Mouse (Mus musculus) MEL (cell line): ENCODE data around the gene Gm5269. TPM values are rescaled to one million over a fixed set of nuclear protein-coding genes. Genes with fewer than 3 reads are reported as not detected.

Source experiments
- DNase-seq: peaks from one replicate; pipeline ENCODE4 v3.0.0; 2011; ENCODE audit warnings: low read depth, low spot score
- H3K27ac ChIP-seq: 2 replicates; pipeline ENCODE4 v1.5.1; 2012; ENCODE audit warnings: low read depth, mild to moderate bottlenecking, control low read depth, low read length, moderate library complexity; ENCODE audit not compliant: control insufficient read depth
- H3K27me3 ChIP-seq, 2 experiments: fragments of 150-350 bp in 1 of 2; sonication (generic) in 1 of 2; 2 replicates each; pipeline ENCODE4 v1.6.1; 2012; ENCODE audit warnings: low read length in 2 of 2, mild to moderate bottlenecking in 2 of 2, improper control_type of control experiment in 1 of 2, moderate library complexity in 1 of 2; ENCODE audit not compliant: insufficient read depth in 2 of 2, control insufficient read depth in 1 of 2
- H3K36me3 ChIP-seq, 2 experiments: 2 replicates each; pipeline ENCODE4 v1.6.1; 2012 to 2014; ENCODE audit warnings: low read length in 2 of 2, improper control_type of control experiment in 1 of 2, inconsistent platforms in 1 of 2, mild to moderate bottlenecking in 1 of 2; ENCODE audit not compliant: insufficient read depth in 2 of 2, control insufficient read depth in 1 of 2
- H3K4me1 ChIP-seq, 2 experiments: fragments of 150-350 bp in 1 of 2; sonication (generic) in 1 of 2; 2 replicates each; pipeline ENCODE4 v1.6.1; 2012; ENCODE audit warnings: low read length in 2 of 2, improper control_type of control experiment in 1 of 2, mild to moderate bottlenecking in 1 of 2; ENCODE audit not compliant: insufficient read depth in 2 of 2, control insufficient read depth in 1 of 2
- H3K4me3 ChIP-seq, 2 experiments: fragments of 150-350 bp in 1 of 2; sonication (generic) in 1 of 2; 2 replicates each; pipeline ENCODE4 v1.5.1; 2012; ENCODE audit warnings: low read depth in 2 of 2, low read length in 2 of 2, mild to moderate bottlenecking in 2 of 2, moderate library complexity in 2 of 2, control low read depth in 1 of 2, improper control_type of control experiment in 1 of 2; ENCODE audit not compliant: control insufficient read depth in 1 of 2, insufficient read depth in 1 of 2
- H3K79me2 ChIP-seq: 2 replicates; pipeline ENCODE4 v1.6.1; 2012; ENCODE audit warnings: mild to moderate bottlenecking, low read length, moderate library complexity; ENCODE audit not compliant: control insufficient read depth, poor library complexity, insufficient read depth
- H3K9ac ChIP-seq: 2 replicates; pipeline ENCODE4 v1.6.1; 2012; ENCODE audit warnings: low read depth, mild to moderate bottlenecking, control low read depth, low read length, moderate library complexity; ENCODE audit not compliant: control insufficient read depth, poor library complexity, severe bottlenecking
- H3K9me3 ChIP-seq: fragments of 150-350 bp; sonication (generic); replicated peaks from 2 replicates; pipeline ENCODE4 v1.6.1; 2012; ENCODE audit warnings: mild to moderate bottlenecking, low read length, improper control_type of control experiment, moderate library complexity; ENCODE audit not compliant: insufficient read depth
- E2F4 ChIP-seq: IDR thresholded peaks from 2 replicates; pipeline ENCODE4 v1.6.1; 2011; ENCODE audit warnings: low read depth, low read length, improper control_type of control experiment, borderline replicate concordance
- ELF1 ChIP-seq: IDR thresholded peaks from 2 replicates; pipeline ENCODE4 v1.6.1; 2014; ENCODE audit warnings: low read depth, mild to moderate bottlenecking, inconsistent platforms, low read length, improper control_type of control experiment, moderate library complexity
- EP300 ChIP-seq, 2 experiments: IDR thresholded peaks; 2 replicates each; pipeline ENCODE4 v1.6.1; 2011; ENCODE audit warnings: improper control_type of control experiment in 2 of 2, low read length in 2 of 2, low read depth in 1 of 2, mild to moderate bottlenecking in 1 of 2
- ETS1 ChIP-seq: IDR thresholded peaks from 2 replicates; pipeline ENCODE4 v1.6.1; 2012; ENCODE audit warnings: low read depth, mild to moderate bottlenecking, inconsistent platforms, low read length, improper control_type of control experiment, moderate library complexity
- GABPA ChIP-seq: IDR thresholded peaks from 2 replicates; pipeline ENCODE4 v1.6.1; 2012; ENCODE audit warnings: low read depth, mild to moderate bottlenecking, inconsistent platforms, low read length, improper control_type of control experiment, moderate library complexity
- GATA1 ChIP-seq: IDR thresholded peaks from 2 replicates; pipeline ENCODE4 v1.6.1; 2011; ENCODE audit warnings: low read depth, low read length, improper control_type of control experiment
- MEF2A ChIP-seq: IDR thresholded peaks from 2 replicates; pipeline ENCODE4 v1.6.1; 2014; ENCODE audit warnings: low read depth, mild to moderate bottlenecking, inconsistent platforms, low read length, improper control_type of control experiment; ENCODE audit not compliant: poor library complexity, insufficient replicate concordance, severe bottlenecking; ENCODE audit errors: extremely low read depth
- NELFE ChIP-seq: IDR thresholded peaks from 2 replicates; pipeline ENCODE4 v1.6.1; 2011; ENCODE audit warnings: low read depth, low read length, improper control_type of control experiment
- POLR2A ChIP-seq, 2 experiments: IDR thresholded peaks; 2 replicates each; pipeline ENCODE4 v1.6.1; 2011 to 2012; ENCODE audit warnings: low read length in 2 of 2, mild to moderate bottlenecking in 2 of 2, control low read depth in 1 of 2, improper control_type of control experiment in 1 of 2, low read depth in 1 of 2, moderate library complexity in 1 of 2; ENCODE audit not compliant: control insufficient read depth in 1 of 2, insufficient read depth in 1 of 2, poor library complexity in 1 of 2
- POLR2AphosphoS2 ChIP-seq: IDR thresholded peaks from 2 replicates; pipeline ENCODE4 v1.6.1; 2011; ENCODE audit warnings: low read length, improper control_type of control experiment
- RCOR1 ChIP-seq: IDR thresholded peaks from 2 replicates; pipeline ENCODE4 v1.6.1; 2012; ENCODE audit warnings: low read depth, mild to moderate bottlenecking, inconsistent platforms, low read length, improper control_type of control experiment
- SMC3 ChIP-seq: IDR thresholded peaks from 2 replicates; pipeline ENCODE4 v1.6.1; 2011; ENCODE audit warnings: low read depth, low read length, improper control_type of control experiment
- TCF12 ChIP-seq: IDR thresholded peaks from 2 replicates; pipeline ENCODE4 v1.6.1; 2014; ENCODE audit warnings: low read depth, mild to moderate bottlenecking, inconsistent platforms, low read length, improper control_type of control experiment, moderate library complexity
- UBTF ChIP-seq: IDR thresholded peaks from 2 replicates; pipeline ENCODE4 v1.6.1; 2012; ENCODE audit warnings: low read depth, mild to moderate bottlenecking, inconsistent platforms, low read length, improper control_type of control experiment, moderate library complexity, borderline replicate concordance; ENCODE audit not compliant: insufficient read depth
- USF1 ChIP-seq: IDR thresholded peaks from 2 replicates; pipeline ENCODE4 v1.6.1; 2014; ENCODE audit warnings: low read depth, mild to moderate bottlenecking, inconsistent platforms, low read length, improper control_type of control experiment, moderate library complexity
- USF2 ChIP-seq, 2 experiments: IDR thresholded peaks; 2 replicates each; pipeline ENCODE4 v1.6.1; 2011 to 2012; ENCODE audit warnings: improper control_type of control experiment in 2 of 2, low read length in 2 of 2, borderline replicate concordance in 1 of 2, inconsistent platforms in 1 of 2, low read depth in 1 of 2, mild to moderate bottlenecking in 1 of 2; ENCODE audit not compliant: insufficient read depth in 1 of 2
- ZC3H11A ChIP-seq: IDR thresholded peaks from 2 replicates; pipeline ENCODE4 v1.6.1; 2012; ENCODE audit warnings: low read depth, mild to moderate bottlenecking, inconsistent platforms, low read length, improper control_type of control experiment
- polyA plus RNA-seq, 2 experiments: library from polyadenylated mRNA; stranded (reverse) in 1 of 2; unstranded in 1 of 2; fragments of >175 nt in 1 of 2; fragments of >200 nt in 1 of 2; gene quantifications; 2 replicates each; pipeline versions ENCODE4 v1.2.1 to v1.2.4; 2012; ENCODE audit warnings: low replicate concordance in 2 of 2, low read depth in 1 of 2; ENCODE audit not compliant: insufficient read length in 2 of 2, insufficient read depth in 1 of 2, missing spikeins in 1 of 2
- total RNA-seq: library from RNA; depleted of rRNA; stranded (reverse); fragments of 300-350 nt; gene quantifications from 2 replicates; pipeline ENCODE4 v1.2.3, GENCODE M21; 2012

Gene Gm5269
- total and polyA plus RNA-seq, 3 experiments: 0.67 TPM; not detected in 2

DNA sequence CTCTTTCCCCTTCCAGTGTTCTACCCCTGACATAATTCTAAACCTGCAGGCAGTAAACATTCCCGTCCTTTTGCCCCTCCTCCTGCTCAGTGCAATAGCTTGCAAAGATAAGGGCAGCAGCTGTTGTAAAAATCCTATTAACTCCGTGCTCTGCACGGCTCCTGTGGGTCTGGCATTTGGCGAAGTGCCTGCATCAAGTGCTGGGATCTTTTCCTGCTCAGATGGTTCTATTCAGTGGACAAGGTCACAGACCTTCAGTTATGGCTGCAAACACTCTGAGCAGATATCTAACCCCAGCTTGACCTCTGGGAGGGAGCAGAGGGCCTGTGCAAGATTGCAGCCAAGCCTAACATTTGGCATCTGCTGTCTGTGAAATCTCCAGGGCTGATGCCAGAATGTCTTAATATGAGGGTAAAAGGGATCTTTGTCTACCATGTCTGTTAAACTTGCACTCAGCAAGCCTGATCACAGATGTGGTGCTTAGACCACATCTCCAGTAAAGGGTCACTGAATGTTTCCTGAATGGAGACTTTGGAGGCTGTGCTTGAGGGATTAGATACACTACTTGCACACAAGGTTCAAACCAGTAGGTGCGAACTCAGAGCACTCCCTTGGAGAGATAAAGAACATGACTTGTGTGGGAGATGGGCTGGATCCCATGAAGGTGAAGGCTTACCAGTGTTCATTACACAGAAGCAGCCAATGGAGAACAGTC is 15.2 kb upstream of the Gm5269 start:
- no peak overlapping the region for H3K9ac ChIP-seq
- no peak overlapping the region for H3K27ac ChIP-seq
- H3K4me1 ChIP-seq: no peaks in the 10 kb centered on the region
- H3K79me2 ChIP-seq: no peaks in the 10 kb centered on the region
- no peak overlapping the region for H3K4me3 ChIP-seq
- H3K36me3 ChIP-seq: peaks cover 0 to 12% of the 10 kb centered on the region in 2 experiments; a peak in 2 of 4 replicates
- no peaks in the 10 kb centered on the region for H3K27me3 ChIP-seq
- no peaks in the 10 kb centered on the region for H3K9me3 ChIP-seq
- no peak for DNase-seq
- TF ChIP-seq SMC3 (no peak), E2F4 (no peak), USF2 (IDR thresholded peaks at IDR 0.05; ENCODE audit: borderline replicate concordance in 1 of 2, insufficient read depth in 1 of 2, low read depth in 1 of 2, low read length in 2 of 2) (no peak), UBTF (no peak), ZC3H11A (no peak), RCOR1 (no peak), NELFE (no peak), MEF2A (no peak), POLR2A (IDR thresholded peaks at IDR 0.05; ENCODE audit: control insufficient read depth in 1 of 2, insufficient read depth in 1 of 2, low read depth in 1 of 2, low read length in 2 of 2, poor library complexity in 1 of 2) (no peak), ETS1 (no peak), USF1 (no peak), GATA1 (no peak), GABPA (no peak), ELF1 (no peak), EP300 (IDR thresholded peaks at IDR 0.05; ENCODE audit: low read depth in 1 of 2, low read length in 2 of 2) (no peak), POLR2AphosphoS2 (no peak)

DNA sequence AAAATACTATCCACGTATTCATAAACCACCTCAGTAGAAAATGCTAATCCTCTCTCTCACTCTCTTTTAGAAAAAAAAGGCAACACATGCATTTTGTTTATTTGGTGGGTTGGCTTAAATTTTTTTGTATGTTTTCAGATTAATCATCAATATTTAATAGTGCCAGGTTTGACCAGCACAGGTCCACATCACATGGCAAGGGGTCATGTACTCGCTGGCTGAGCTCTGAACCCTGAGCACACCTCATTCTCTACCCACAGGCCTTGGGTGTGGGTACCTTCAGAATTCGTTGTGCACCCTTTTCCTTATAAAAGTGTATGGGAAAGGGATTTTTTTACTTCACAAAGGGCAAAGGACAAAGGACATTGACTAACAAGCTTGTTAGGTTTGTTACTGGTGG is 14.1 kb upstream of the Gm5269 start:
- H3K4me1 ChIP-seq: no peaks in the 10 kb centered on the region
- TF ChIP-seq TCF12: no peak
- TF ChIP-seq, all 39 proteins: peak for 0
- no peak overlapping the region for H3K27ac ChIP-seq
- H3K36me3 ChIP-seq: peaks cover 0 to 6% of the 10 kb centered on the region in 2 experiments; a peak in 2 of 4 replicates
- no peaks in the 10 kb centered on the region for H3K27me3 ChIP-seq
- H3K79me2 ChIP-seq: no peaks in the 10 kb centered on the region
- DNase-seq: no peak
- H3K9ac ChIP-seq: no peak overlapping the region
- no peaks in the 10 kb centered on the region for H3K9me3 ChIP-seq
- no peak overlapping the region for H3K4me3 ChIP-seq
